Mouse (Mus musculus): ENCODE measurements at regions not wholly inside any gene's neighbourhood (a gene's known extent, or its start where the extent isn't known, plus 50 kb on each side); places are given as distances from the start of the nearest gene placed in this dataset.

- H3K4me3 ChIP-seq (replicated peaks; ENCODE audit: insufficient read depth, low read depth, low read length), result no peak overlapping the region
- no peak overlapping the region for H3K27ac ChIP-seq (ENCODE audit: insufficient read depth, low read length)
- 83% methylated on average over 7 of the region's 7 CpGs for WGBS
- TF ChIP-seq CTCF (IDR thresholded peaks at IDR 0.05; ENCODE audit: borderline replicate concordance, insufficient read depth, low read depth, low read length), result no peak
- no peak for TF ChIP-seq POLR2A (IDR thresholded peaks at IDR 0.05; ENCODE audit: borderline replicate concordance, insufficient read depth, low read length)
- no peaks in the 10 kb centered on the region for H3K27me3 ChIP-seq (ENCODE audit: control insufficient read depth, insufficient read depth, low read length)
- H3K4me1 ChIP-seq (ENCODE audit: control insufficient read depth, insufficient read depth, low read length), result no peaks in the 10 kb centered on the region
- no peak for DNase-seq
These were observed 215.6 kb upstream of the Nxpe4 start for GRCm38 (mm10) chr9:47946226-47946625.

DNA sequence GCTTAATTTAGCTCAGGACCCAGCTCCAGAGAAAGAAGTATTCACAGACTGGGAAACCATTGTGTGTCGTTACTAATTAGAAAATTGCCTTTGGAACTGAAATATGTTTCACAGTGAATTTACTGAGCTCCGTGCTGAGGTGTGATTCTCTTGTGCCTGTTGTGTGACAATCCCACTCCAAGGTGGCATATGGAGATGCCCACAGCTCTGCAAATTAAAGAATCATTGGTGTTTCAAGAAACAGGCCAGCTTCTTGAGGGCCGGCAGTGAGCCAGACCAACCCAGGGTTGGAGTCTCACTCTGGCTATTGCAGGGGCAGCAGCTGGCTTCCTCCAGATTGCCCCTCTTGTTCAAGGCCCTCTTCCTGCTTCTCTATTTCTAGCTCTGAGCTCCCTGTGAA, 203.9 kb upstream of the Nxpe4 start:
- no peaks in the 10 kb centered on the region for H3K27me3 ChIP-seq (ENCODE audit: control insufficient read depth, insufficient read depth, low read length)
- no peaks in the 10 kb centered on the region for H3K4me1 ChIP-seq (ENCODE audit: control insufficient read depth, insufficient read depth, low read length)
- WGBS, result 39% methylated on average over 3 of the region's 3 CpGs
- TF ChIP-seq POLR2A (IDR thresholded peaks at IDR 0.05; ENCODE audit: borderline replicate concordance, insufficient read depth, low read length) (no peak), CTCF (IDR thresholded peaks at IDR 0.05; ENCODE audit: borderline replicate concordance, insufficient read depth, low read depth, low read length) (no peak)
- H3K27ac ChIP-seq (ENCODE audit: insufficient read depth, low read length), result no peak overlapping the region
- DNase-seq, result no peak
- H3K4me3 ChIP-seq (replicated peaks; ENCODE audit: insufficient read depth, low read depth, low read length), result no peak overlapping the region

GRCm38 (mm10) chr9:47958861-47959260, 203.0 kb upstream of the Nxpe4 start:
- Histone ChIP-seq H3K27ac (ENCODE audit: insufficient read depth, low read length) (no peak overlapping the region), H3K4me1 (ENCODE audit: control insufficient read depth, insufficient read depth, low read length) (no peaks in the 10 kb centered on the region), H3K27me3 (ENCODE audit: control insufficient read depth, insufficient read depth, low read length) (no peaks in the 10 kb centered on the region), H3K4me3 (replicated peaks; ENCODE audit: insufficient read depth, low read depth, low read length) (no peak overlapping the region)
- WGBS, result 94% methylated on average over 6 of the region's 6 CpGs
- DNase-seq, result no peak
- TF ChIP-seq POLR2A (IDR thresholded peaks at IDR 0.05; ENCODE audit: borderline replicate concordance, insufficient read depth, low read length) (no peak), CTCF (IDR thresholded peaks at IDR 0.05; ENCODE audit: borderline replicate concordance, insufficient read depth, low read depth, low read length) (no peak)

GRCm38 (mm10) chr9:47961176-47961575, 200.6 kb upstream of the Nxpe4 start:
- Histone ChIP-seq H3K4me3 (replicated peaks; ENCODE audit: insufficient read depth, low read depth, low read length) (no peak overlapping the region), H3K27ac (ENCODE audit: insufficient read depth, low read length) (no peak overlapping the region), H3K4me1 (ENCODE audit: control insufficient read depth, insufficient read depth, low read length) (no peaks in the 10 kb centered on the region), H3K27me3 (ENCODE audit: control insufficient read depth, insufficient read depth, low read length) (no peaks in the 10 kb centered on the region)
- TF ChIP-seq POLR2A (IDR thresholded peaks at IDR 0.05; ENCODE audit: borderline replicate concordance, insufficient read depth, low read length) (no peak), CTCF (IDR thresholded peaks at IDR 0.05; ENCODE audit: borderline replicate concordance, insufficient read depth, low read depth, low read length) (no peak)
- 46% methylated on average over 4 of the region's 4 CpGs for WGBS
- no peak for DNase-seq

DNA sequence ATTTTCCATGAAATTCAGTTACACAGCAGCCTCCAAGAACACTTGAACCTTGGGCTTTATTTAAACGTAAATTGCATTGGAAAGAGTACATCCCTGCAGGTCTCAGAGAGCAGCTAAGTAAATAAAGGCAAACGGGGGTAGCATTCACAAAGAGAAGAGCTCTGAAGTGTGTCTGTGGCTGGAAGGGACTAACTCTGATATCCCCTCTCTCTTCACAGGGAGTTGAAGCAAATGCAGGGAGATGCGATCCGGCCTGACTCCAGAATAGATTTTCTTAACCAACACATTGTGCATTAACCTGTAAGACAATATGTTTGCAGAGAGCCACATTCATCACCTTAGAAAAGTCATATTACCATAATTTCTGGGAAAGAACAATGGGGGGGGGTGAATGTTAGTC, 199.7 kb upstream of the Nxpe4 start:
- Histone ChIP-seq H3K27me3 (ENCODE audit: control insufficient read depth, insufficient read depth, low read length) (no peaks in the 10 kb centered on the region), H3K4me1 (ENCODE audit: control insufficient read depth, insufficient read depth, low read length) (no peaks in the 10 kb centered on the region), H3K27ac (ENCODE audit: insufficient read depth, low read length) (no peak overlapping the region), H3K4me3 (replicated peaks; ENCODE audit: insufficient read depth, low read depth, low read length) (no peak overlapping the region)
- 81% methylated on average over 4 of the region's 4 CpGs for WGBS
- TF ChIP-seq CTCF (IDR thresholded peaks at IDR 0.05; ENCODE audit: borderline replicate concordance, insufficient read depth, low read depth, low read length) (no peak), POLR2A (IDR thresholded peaks at IDR 0.05; ENCODE audit: borderline replicate concordance, insufficient read depth, low read length) (no peak)
- DNase-seq, result no peak

GRCm38 (mm10) chr9:47962589-47962988, 199.2 kb upstream of the Nxpe4 start:
- DNase-seq, result no peak
- H3K27ac ChIP-seq (ENCODE audit: insufficient read depth, low read length), result no peak overlapping the region
- no peaks in the 10 kb centered on the region for H3K4me1 ChIP-seq (ENCODE audit: control insufficient read depth, insufficient read depth, low read length)
- H3K27me3 ChIP-seq (ENCODE audit: control insufficient read depth, insufficient read depth, low read length), result no peaks in the 10 kb centered on the region
- 45% methylated on average over 4 of the region's 4 CpGs for WGBS
- no peak overlapping the region for H3K4me3 ChIP-seq (replicated peaks; ENCODE audit: insufficient read depth, low read depth, low read length)
- TF ChIP-seq POLR2A (IDR thresholded peaks at IDR 0.05; ENCODE audit: borderline replicate concordance, insufficient read depth, low read length) (no peak), CTCF (IDR thresholded peaks at IDR 0.05; ENCODE audit: borderline replicate concordance, insufficient read depth, low read depth, low read length) (no peak)

GRCm38 (mm10) chr9:47973130-47973529, 188.7 kb upstream of the Nxpe4 start:
- 41% methylated on average over 12 of the region's 12 CpGs for WGBS

DNA sequence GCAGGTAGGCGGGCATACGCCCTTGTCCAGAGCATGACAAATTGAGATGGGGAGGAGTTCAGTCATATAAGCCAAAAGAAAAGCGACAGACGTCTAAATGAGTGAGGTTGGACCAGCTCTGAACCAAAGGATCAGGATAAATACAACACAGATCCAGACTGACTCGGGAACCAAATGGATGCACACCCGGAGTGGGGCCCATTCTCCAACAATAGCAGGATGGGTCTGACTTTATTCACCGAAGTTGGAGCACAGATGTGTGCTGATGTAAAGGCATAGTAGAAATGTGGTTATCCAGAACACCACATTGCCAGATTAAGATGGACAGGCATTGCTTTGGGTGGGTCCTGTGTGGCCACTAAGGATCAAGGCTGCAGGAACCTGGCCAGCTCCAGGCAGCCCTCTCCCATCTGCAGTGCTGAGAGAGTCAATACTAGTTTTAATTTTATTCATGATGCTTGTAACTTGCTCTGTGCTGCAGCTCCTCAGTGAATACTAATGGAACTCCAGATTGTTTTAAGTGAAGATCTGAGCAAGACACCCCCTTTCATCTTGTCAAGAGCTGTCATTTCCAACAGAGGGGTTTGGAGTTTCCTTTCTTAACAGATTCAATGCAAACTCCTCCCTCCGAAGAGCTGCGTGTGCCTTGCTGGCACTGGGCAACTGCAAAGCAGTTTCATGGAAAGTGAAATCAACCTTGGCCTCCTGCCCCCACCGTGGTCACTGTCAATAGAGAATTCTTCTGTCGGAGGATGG, 176.3 kb upstream of the Nxpe4 start:
- 30% methylated on average over 11 of the region's 11 CpGs for WGBS

More at GRCm38 (mm10) chr9:47973130-47973529, 188.7 kb upstream of the Nxpe4 start:
- Histone ChIP-seq H3K27ac (ENCODE audit: insufficient read depth, low read length) (no peak overlapping the region), H3K4me3 (replicated peaks; ENCODE audit: insufficient read depth, low read depth, low read length) (no peak overlapping the region), H3K4me1 (ENCODE audit: control insufficient read depth, insufficient read depth, low read length) (no peaks in the 10 kb centered on the region), H3K27me3 (ENCODE audit: control insufficient read depth, insufficient read depth, low read length) (no peaks in the 10 kb centered on the region; the same call in 1 of the 2 replicates)
- TF ChIP-seq CTCF (IDR thresholded peaks at IDR 0.05; ENCODE audit: borderline replicate concordance, insufficient read depth, low read depth, low read length), result no peak
- no peak for TF ChIP-seq POLR2A (IDR thresholded peaks at IDR 0.05; ENCODE audit: borderline replicate concordance, insufficient read depth, low read length)
- DNase-seq, result no peak

More for the DNA sequence above, 176.3 kb upstream of the Nxpe4 start:
- no peaks in the 10 kb centered on the region for H3K27me3 ChIP-seq (ENCODE audit: control insufficient read depth, insufficient read depth, low read length)
- TF ChIP-seq POLR2A (IDR thresholded peaks at IDR 0.05; ENCODE audit: borderline replicate concordance, insufficient read depth, low read length) (no peak), CTCF (IDR thresholded peaks at IDR 0.05; ENCODE audit: borderline replicate concordance, insufficient read depth, low read depth, low read length) (no peak)
- no peak for DNase-seq
- H3K4me3 ChIP-seq (replicated peaks; ENCODE audit: insufficient read depth, low read depth, low read length), result no peak overlapping the region
- no peak overlapping the region for H3K27ac ChIP-seq (ENCODE audit: insufficient read depth, low read length)
- no peaks in the 10 kb centered on the region for H3K4me1 ChIP-seq (ENCODE audit: control insufficient read depth, insufficient read depth, low read length)

All from cerebellum, adult 2 months (tissue).